Mouse (Mus musculus) heart, postnatal 4 days (tissue): ENCODE measurements around the gene Fam171b. TPM values are rescaled to one million over a fixed set of nuclear protein-coding genes. Genes with fewer than 3 reads are reported as not detected.

Experiments used
- DNase-seq: peaks from one replicate; pipeline ENCODE4 v3.0.0; 2021
- total RNA-seq, 2 experiments: library from RNA; stranded (reverse); gene quantifications; 2 replicates each; pipeline ENCODE4 v1.2.3; 2021

Gene Fam171b
- total RNA-seq, 2 experiments from 2014 or later, result 1.3 to 1.6 TPM

DNA sequence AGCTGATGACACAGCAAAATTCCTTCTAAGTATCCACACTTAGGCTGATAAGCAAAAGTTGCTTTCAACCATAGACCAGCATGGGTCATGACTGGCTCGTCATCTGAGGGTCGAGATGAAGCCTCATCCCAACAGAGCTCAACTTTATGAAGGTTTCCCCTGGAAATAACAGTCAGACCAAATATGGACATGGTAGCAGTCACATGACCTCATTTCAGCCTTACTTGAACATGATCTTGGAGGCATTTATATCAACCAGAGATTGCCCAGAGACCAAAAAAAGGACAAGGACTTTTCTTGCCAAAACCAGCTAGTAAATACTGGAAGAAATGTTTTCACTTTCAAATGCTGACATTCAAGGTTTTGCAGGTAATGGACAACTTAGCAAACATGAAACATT is 81.3 kb downstream of the Fam171b start:
- DNase-seq, result no peak

GRCm38 (mm10) chr2:83901896-83902540 is 89.6 kb downstream of the Fam171b start:
- no peak for DNase-seq

DNA sequence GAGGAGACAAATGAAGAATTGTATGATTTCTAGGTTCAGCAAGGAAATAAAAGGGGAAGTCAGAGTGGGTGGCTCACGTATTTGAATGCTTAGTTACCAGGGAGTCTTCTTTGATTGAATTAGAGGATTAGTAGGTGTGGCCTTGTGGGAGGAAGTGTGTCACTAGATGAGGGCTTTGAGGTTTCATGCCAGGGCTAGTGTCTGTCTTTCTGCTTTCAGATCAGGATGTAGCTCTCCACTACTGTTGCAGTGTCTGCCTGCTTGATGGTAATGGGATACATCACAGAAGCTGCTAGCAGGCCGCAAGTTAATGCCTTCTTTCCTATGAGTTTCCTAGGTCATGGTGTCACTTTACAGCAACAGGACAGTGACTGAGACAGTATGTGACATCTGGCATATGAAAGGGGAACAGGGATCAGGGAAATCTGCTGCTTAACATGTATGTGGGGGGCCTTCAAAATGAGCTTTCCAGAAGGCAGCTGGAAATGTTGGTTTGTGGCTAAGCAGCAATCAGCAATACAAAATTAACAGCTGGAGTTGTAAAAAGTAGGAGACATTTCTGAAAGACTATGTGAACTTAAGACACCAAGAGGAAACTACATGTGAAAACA is 117.1 kb downstream of the Fam171b start:
- no peak for DNase-seq

Other genes starting within 250 kb of the Fam171b start
- gene Zc3h15, start 168.2 kb upstream of the Fam171b start, total RNA-seq, result 10 to 100 TPM; 60.5 to 64.9 TPM
- 10 to 100 TPM; 57.2 to 64.7 TPM for gene Itgav, start 88.2 kb upstream of the Fam171b start, total RNA-seq
- not detected for gene Zswim2, start 128.6 kb downstream of the Fam171b start, total RNA-seq
- 1 to 10 TPM; 1.1 TPM for gene Gm13698, start 143.1 kb downstream of the Fam171b start, total RNA-seq
- 1 to 10 TPM; 1.1 TPM for gene Gm13693, start 148.9 kb downstream of the Fam171b start, total RNA-seq
- not detected for gene Gm13695, start 154.7 kb downstream of the Fam171b start, total RNA-seq
- 1 to 10 TPM; 1.1 TPM for gene Gm13696, start 160.5 kb downstream of the Fam171b start, total RNA-seq
- gene Gm13694, start 166.3 kb downstream of the Fam171b start, total RNA-seq, result 1 to 10 TPM; 1.1 TPM
- gene Gm13697, start 172.1 kb downstream of the Fam171b start, total RNA-seq, result 1 to 10 TPM; 1.1 TPM
- gene Gm13691, start 177.9 kb downstream of the Fam171b start, total RNA-seq, result 1 to 10 TPM; 1.1 TPM